Mouse (Mus musculus) midbrain, embryonic 14.5 days (tissue): ENCODE measurements around the gene Rfc1. TPM values are rescaled to one million over a fixed set of nuclear protein-coding genes. Genes with fewer than 3 reads are reported as not detected.

Experiments used
- ATAC-seq: fragments of 200-750 bp; cut with Nextera tagmentation; 2 replicates; pipeline ENCODE4 v1.8.0; 2017; ENCODE audit warnings: moderate number of reproducible peaks, moderate library complexity; ENCODE audit not compliant: low FRiP score, low TSS enrichment
- DNase-seq: peaks from one replicate; pipeline ENCODE4 v3.0.0-alpha.2; 2015
- H3K27ac ChIP-seq: fragments of 300-500 bp; sonication (generic); replicated peaks from 2 replicates; pipeline ENCODE4 v1.5.1; 2014; ENCODE audit warnings: mild to moderate bottlenecking, low read depth, low read length, moderate library complexity
- H3K27me3 ChIP-seq: fragments of 300-500 bp; sonication (generic); 2 replicates; pipeline ENCODE4 v1.6.1; 2014; ENCODE audit warnings: low read length, control low read depth, mixed read lengths; ENCODE audit not compliant: control insufficient read depth, insufficient read depth
- H3K36me3 ChIP-seq: fragments of 300-500 bp; sonication (generic); 2 replicates; pipeline ENCODE4 v1.6.1; 2014; ENCODE audit warnings: low read length, control low read depth; ENCODE audit not compliant: control insufficient read depth, insufficient read depth
- H3K4me1 ChIP-seq: fragments of 300-500 bp; sonication (generic); 2 replicates; pipeline ENCODE4 v1.6.1; 2014; ENCODE audit warnings: mild to moderate bottlenecking, antibody characterized with exemption, low read length, control low read depth; ENCODE audit not compliant: control insufficient read depth, insufficient read depth
- H3K4me2 ChIP-seq: fragments of 300-500 bp; sonication (generic); 2 replicates; pipeline ENCODE4 v1.6.1; 2014; ENCODE audit warnings: mild to moderate bottlenecking, low read length, moderate library complexity
- H3K4me3 ChIP-seq: fragments of 300-500 bp; sonication (generic); replicated peaks from 2 replicates; pipeline ENCODE4 v1.5.1; 2014; ENCODE audit warnings: low read depth, low read length
- H3K9ac ChIP-seq: fragments of 300-500 bp; sonication (generic); replicated peaks from 2 replicates; pipeline ENCODE4 v1.6.1; 2014; ENCODE audit warnings: mild to moderate bottlenecking, low read length, moderate library complexity
- H3K9me3 ChIP-seq: fragments of 300-500 bp; sonication (generic); 2 replicates; pipeline ENCODE4 v1.6.1; 2016; ENCODE audit warnings: low read length, control low read depth, mixed read lengths; ENCODE audit not compliant: control insufficient read depth
- WGBS: fragments of 180-500 bp; shearing (Covaris S2); extraction: QIAGEN DNeasy Blood & Tissue Kit; methylation state at CpG from one replicate; pipeline ENCODE4 v1.1.7; 2014; 5-methylcytosine and 5-hydroxymethylcytosine counted together
- polyA plus RNA-seq: library from polyadenylated mRNA; unstranded; fragments of >200 nt; fragmentation: Nextera tagmentation; extraction: Ambion mirVana; gene quantifications from 2 replicates; pipeline ENCODE4 v1.2.1, GENCODE M21; 2014

Gene Rfc1
- polyA plus RNA-seq, 1 experiment from 2014 or later: 34.8 TPM

DNA sequence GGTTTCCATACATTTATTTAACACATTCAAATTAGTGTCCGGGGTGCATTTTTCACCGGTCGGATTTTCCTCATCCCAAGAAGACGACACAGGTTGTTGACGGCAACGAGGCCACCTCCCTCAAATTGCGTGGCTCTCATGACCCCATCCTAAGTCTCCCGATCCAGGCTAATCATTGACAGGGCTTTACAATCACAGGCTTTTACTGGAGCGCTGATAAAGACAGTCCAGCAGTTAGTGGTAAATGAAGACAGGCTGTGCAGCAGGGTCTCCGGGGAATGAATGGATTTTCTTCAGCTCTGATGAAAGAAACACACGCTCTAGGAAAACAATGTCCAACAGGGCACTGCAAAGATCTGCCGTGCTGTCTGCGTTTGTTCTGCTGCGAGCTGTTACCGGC is 12.7 kb upstream of the Rfc1 start, which contains the start of gene Klb:
TSS of gene Klb (plus strand) at position 147 of the 400 bp plus-strand sequence.
- no peaks in the 10 kb centered on the region for H3K4me1 ChIP-seq
- WGBS: 54% methylated on average over 15 of the region's 15 CpGs
- H3K36me3 ChIP-seq: no peaks in the 10 kb centered on the region
- no peak within 1 kb of the TSS for H3K9ac ChIP-seq
- no peak within 1 kb of the TSS for H3K27ac ChIP-seq
- DNase-seq (peak; percentile 36), ATAC-seq (no peak)
- H3K27me3 ChIP-seq: no peaks in the 10 kb centered on the region
- H3K9me3 ChIP-seq: no peaks in the 10 kb centered on the region
- no peak within 1 kb of the TSS for H3K4me3 ChIP-seq
- peak within 1 kb of the TSS; percentile 29 for H3K4me2 ChIP-seq

DNA sequence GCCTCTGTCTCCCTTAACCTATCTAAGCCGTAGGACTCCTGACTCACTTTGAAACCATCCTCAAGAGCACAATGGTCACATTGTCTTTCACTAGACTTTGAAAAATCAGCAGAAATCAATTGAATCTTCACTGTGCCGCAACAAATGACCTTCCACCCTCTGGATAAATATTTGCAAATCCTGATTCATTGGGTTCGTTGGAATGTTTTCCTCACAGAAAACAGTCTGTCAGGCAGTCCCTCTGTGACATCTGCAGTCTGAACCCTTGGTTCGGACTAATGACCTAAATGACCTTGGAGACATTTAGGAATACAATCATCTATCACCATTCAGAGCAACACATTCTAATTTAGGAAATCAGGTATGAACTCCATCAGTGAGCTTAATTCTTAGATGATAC is 4.7 kb upstream of the Rfc1 start:
- no peak overlapping the region for H3K4me2 ChIP-seq
- no peak overlapping the region for H3K9ac ChIP-seq
- no peak overlapping the region for H3K27ac ChIP-seq
- no peaks in the 10 kb centered on the region for H3K36me3 ChIP-seq
- no peaks in the 10 kb centered on the region for H3K4me1 ChIP-seq
- H3K27me3 ChIP-seq: no peaks in the 10 kb centered on the region
- WGBS: 72% methylated on average over 4 of the region's 4 CpGs
- no peak for ATAC-seq
- H3K9me3 ChIP-seq: no peaks in the 10 kb centered on the region
- DNase-seq: no peak
- no peak overlapping the region for H3K4me3 ChIP-seq

DNA sequence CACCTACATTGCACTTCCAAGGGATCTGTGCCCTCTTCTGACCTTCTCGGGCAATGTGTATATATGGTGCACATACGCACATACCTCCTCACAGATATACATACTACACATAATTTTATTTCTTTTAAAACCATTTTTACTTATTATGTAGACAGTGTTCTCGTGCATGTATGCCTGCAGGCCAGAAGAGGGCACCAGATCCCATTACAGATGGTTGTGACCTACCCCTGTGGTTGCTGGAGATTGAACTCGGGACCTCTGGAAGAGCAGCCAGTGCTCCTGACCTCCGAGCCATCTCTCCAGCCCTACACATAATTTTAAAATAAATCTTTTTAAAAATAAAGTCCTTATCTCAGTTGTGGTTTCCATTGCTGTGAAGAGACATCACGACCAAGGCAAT is 2.9 kb upstream of the Rfc1 start:
- H3K4me1 ChIP-seq: no peaks in the 10 kb centered on the region
- ATAC-seq (no peak), DNase-seq (no peak)
- WGBS: 84% methylated on average over 6 of the region's 6 CpGs
- H3K4me2 ChIP-seq: no peak overlapping the region
- no peaks in the 10 kb centered on the region for H3K9me3 ChIP-seq
- H3K27ac ChIP-seq: no peak overlapping the region
- no peaks in the 10 kb centered on the region for H3K27me3 ChIP-seq
- H3K36me3 ChIP-seq: no peaks in the 10 kb centered on the region
- H3K9ac ChIP-seq: no peak overlapping the region
- no peak overlapping the region for H3K4me3 ChIP-seq

DNA sequence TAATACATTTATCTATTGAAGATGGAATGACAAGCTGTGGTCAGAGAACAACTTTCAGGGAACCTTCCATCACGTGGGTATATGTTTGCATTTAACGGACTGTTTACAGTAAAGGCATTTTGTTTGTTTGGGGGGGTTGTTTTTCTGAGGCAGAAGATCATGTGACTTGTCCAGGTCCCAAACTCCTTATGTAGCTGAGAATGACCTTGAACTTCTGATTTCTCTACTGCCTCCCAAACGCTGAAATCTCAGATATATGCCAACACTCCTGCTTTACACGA is 545 bp upstream of the Rfc1 start:
- Histone ChIP-seq H3K9me3 (no peaks in the 10 kb centered on the region), H3K27me3 (no peaks in the 10 kb centered on the region), H3K36me3 (no peaks in the 10 kb centered on the region), H3K9ac (peak overlapping the region; percentile 61; the same call in 1 of the 2 replicates), H3K27ac (no peak overlapping the region), H3K4me1 (no peaks in the 10 kb centered on the region), H3K4me3 (peak overlapping the region; percentile 61), H3K4me2 (peak overlapping the region; percentile 80)
- DNase-seq (no peak), ATAC-seq (no peak)
- 36% methylated on average over 4 of the region's 4 CpGs for WGBS

DNA sequence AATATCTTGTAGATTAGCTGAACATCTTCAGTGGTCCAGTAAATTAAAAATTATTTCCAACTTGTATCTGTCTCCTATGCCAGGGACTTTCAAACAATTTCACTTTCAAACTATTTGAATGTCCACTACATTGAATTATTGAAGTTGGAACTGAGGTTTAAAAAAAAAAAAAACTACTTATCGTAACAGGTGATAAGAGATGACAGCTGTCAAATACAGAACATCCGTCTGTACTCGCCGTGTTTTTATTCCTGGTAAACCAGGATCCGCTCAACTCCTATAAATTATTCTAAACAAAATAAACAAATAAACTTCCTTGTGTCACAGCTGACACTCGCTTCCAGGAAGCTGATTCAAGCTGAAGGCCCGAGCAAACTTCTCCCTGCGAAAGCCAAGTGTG is 682 bp downstream of the Rfc1 start:
- H3K9me3 ChIP-seq: no peaks in the 10 kb centered on the region
- 15% methylated on average over 8 of the region's 8 CpGs for WGBS
- no peaks in the 10 kb centered on the region for H3K27me3 ChIP-seq
- no peak overlapping the region for H3K27ac ChIP-seq
- no peaks in the 10 kb centered on the region for H3K4me1 ChIP-seq
- H3K36me3 ChIP-seq: no peaks in the 10 kb centered on the region
- H3K9ac ChIP-seq: peak overlapping the region; percentile 61
- DNase-seq (no peak), ATAC-seq (no peak)
- H3K4me3 ChIP-seq: peak overlapping the region; percentile 61
- peak overlapping the region; percentile 80 for H3K4me2 ChIP-seq

DNA sequence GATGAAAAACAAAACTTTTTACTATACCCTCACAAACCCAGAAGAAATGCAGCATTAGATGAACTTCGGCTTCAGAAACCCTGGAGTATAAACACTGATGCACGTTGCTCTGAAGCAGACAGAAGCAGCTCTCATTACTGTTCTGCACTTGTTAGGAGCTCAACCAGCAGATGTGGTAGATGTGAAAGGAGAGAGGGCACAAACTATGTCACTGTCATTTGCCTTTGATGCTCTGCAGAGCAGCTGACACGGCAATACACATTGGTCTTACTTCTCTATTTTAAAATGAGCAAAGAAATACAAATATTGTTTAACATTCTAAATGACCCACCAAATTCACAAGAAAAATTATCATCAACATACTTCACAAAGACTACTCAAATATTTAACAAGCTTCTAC is 5.5 kb downstream of the Rfc1 start:
- Histone ChIP-seq H3K27ac (no peak overlapping the region), H3K9ac (no peak overlapping the region), H3K4me2 (no peak overlapping the region), H3K27me3 (no peaks in the 10 kb centered on the region), H3K4me3 (no peak overlapping the region), H3K9me3 (no peaks in the 10 kb centered on the region), H3K4me1 (no peaks in the 10 kb centered on the region), H3K36me3 (no peaks in the 10 kb centered on the region)
- ATAC-seq (no peak), DNase-seq (no peak)
- 88% methylated on average over 3 of the region's 3 CpGs for WGBS

DNA sequence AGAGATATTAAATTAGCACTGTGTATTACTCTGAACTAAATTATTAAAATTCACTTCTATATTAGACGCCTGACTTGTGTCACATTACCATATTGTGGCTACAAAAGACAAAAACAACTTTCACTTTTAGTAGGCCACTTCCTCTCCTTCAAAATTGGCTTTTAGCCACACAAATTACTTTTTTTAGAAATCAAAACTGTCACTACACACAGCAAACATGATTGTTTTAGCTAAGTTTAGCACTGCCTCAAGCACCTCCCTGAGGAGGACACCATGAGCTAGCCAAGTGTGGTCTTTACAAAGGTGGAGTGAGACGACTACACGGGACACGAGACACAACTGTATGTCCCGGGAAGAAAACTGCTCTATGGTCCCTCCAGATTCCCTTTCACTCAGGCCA is 9.3 kb downstream of the Rfc1 start:
- 86% methylated on average over 5 of the region's 5 CpGs for WGBS
- Histone ChIP-seq H3K4me3 (no peak overlapping the region), H3K27me3 (no peaks in the 10 kb centered on the region), H3K9ac (no peak overlapping the region), H3K4me2 (no peak overlapping the region), H3K4me1 (no peaks in the 10 kb centered on the region), H3K9me3 (no peaks in the 10 kb centered on the region), H3K36me3 (no peaks in the 10 kb centered on the region), H3K27ac (no peak overlapping the region)
- DNase-seq (no peak), ATAC-seq (no peak)

DNA sequence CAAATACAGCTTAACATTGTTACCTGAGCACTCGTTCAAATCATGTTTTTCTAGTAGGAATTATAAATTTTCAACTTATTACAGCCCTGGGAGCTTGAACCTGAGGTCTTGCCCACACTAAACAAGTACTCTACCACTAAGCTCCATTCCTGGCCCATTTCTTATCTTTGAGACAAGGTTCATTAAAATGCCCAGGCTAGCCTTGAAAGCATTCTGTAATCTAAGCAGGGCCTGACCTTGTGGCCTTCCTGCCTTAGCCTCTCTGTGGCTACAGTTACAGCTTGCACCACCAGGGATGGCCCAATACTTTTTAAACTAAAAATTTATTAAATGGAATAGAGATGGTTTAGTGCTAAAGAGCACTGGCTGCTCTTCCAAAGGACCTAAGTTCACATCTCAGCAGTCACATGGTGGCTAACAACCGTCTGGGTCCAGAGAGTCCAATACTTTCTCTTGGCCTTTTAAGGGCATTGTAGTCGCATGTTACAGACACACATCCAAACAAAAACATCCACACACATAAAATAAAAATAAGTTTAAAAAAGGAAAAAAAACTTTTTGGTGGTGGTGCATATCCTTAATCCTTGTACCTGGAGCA is 10.6 kb downstream of the Rfc1 start:
- DNase-seq: no peak
- no peak overlapping the region for H3K4me3 ChIP-seq
- H3K27ac ChIP-seq: no peak overlapping the region
- no peak overlapping the region for H3K4me2 ChIP-seq
- H3K4me1 ChIP-seq: no peaks in the 10 kb centered on the region
- no peak for ATAC-seq
- no peaks in the 10 kb centered on the region for H3K9me3 ChIP-seq
- 95% methylated on average over 3 of the region's 3 CpGs for WGBS
- no peak overlapping the region for H3K9ac ChIP-seq
- H3K36me3 ChIP-seq: no peaks in the 10 kb centered on the region
- H3K27me3 ChIP-seq: no peaks in the 10 kb centered on the region

DNA sequence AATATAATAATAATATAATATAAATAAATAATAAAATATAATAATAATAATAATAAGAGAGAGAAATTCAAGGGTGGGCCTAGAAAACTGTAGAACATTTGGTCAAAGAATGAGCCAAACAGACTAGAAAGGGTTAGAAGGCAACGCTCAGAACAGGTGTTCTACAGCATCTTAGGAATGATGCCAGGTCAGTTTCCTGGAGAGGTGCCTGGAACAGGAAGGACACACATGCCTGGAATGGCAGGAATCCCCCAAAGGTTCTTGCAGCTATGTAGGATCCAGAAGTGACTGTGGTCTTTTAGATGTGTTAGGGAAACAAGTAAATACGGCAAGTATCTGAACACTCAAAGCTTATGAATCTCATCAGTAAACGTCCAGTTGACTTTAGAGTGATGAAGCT is 11.2 kb downstream of the Rfc1 start:
- no peak overlapping the region for H3K27ac ChIP-seq
- H3K9me3 ChIP-seq: no peaks in the 10 kb centered on the region
- H3K36me3 ChIP-seq: peaks cover 2% of the 10 kb centered on the region; the same call in 1 of the 2 replicates
- WGBS: 96% methylated on average over 3 of the region's 3 CpGs
- no peak overlapping the region for H3K4me3 ChIP-seq
- no peak overlapping the region for H3K4me2 ChIP-seq
- no peak overlapping the region for H3K9ac ChIP-seq
- DNase-seq: no peak
- no peak for ATAC-seq
- H3K4me1 ChIP-seq: no peaks in the 10 kb centered on the region
- no peaks in the 10 kb centered on the region for H3K27me3 ChIP-seq
